Mouse (Mus musculus): Measurements from ENCODE around the gene Cend1. TPM values are rescaled to one million over a fixed set of nuclear protein-coding genes. Genes with fewer than 3 reads are reported as not detected.
A peak's percentile ranks its signal among the peaks of the same experiment; 100 is the strongest.

The Cend1 gene
- polyA plus RNA-seq, 1 experiment from 2014 or later, result 1.6 TPM

- peaks cover 21 to 32% of the 10 kb centered on the region in 2 experiments for H3K4me1 ChIP-seq (ENCODE audit: control insufficient read depth in 2 of 2, insufficient read depth in 2 of 2, low read length in 2 of 2)
- peak overlapping the region; percentile 81 for H3K4me2 ChIP-seq (ENCODE audit: low read length)
- H3K36me3 ChIP-seq (ENCODE audit: control insufficient read depth, insufficient read depth, low read length), result peaks cover 55% of the 10 kb centered on the region
- no peaks in the 10 kb centered on the region for H3K9me3 ChIP-seq (ENCODE audit: control insufficient read depth, low read length)
- peak; percentile 12; the same call in 1 of the 2 replicates for ATAC-seq (ENCODE audit: insufficient number of reproducible peaks, insufficient read depth, low FRiP score, low read depth)
- H3K27me3 ChIP-seq (ENCODE audit: control insufficient read depth, insufficient read depth, low read length), result no peaks in the 10 kb centered on the region
- peak overlapping the region in 1 of 2 experiments; percentile 61; a peak in 2 of 4 replicates for H3K27ac ChIP-seq (replicated peaks in 1 of 2; ENCODE audit: control insufficient read depth in 1 of 2, insufficient read depth in 1 of 2, low read depth in 2 of 2, low read length in 2 of 2)
- H3K9ac ChIP-seq (ENCODE audit: low read length), result peak overlapping the region; percentile 73
- WGBS, result 3% methylated on average over 17 of the region's 17 CpGs
- H3K4me3 ChIP-seq (ENCODE audit: control insufficient read depth in 1 of 2, insufficient read depth in 1 of 2, low read depth in 1 of 2, low read length in 2 of 2), result peak overlapping the region; percentile 50 to 58
Observed at GRCm38 (mm10) chr7:141435129-141435855, 6.0 kb upstream of the Cend1 start.

GRCm38 (mm10) chr7:141434464-141434863 is 5.2 kb upstream of the Cend1 start:
- ATAC-seq (ENCODE audit: insufficient number of reproducible peaks, insufficient read depth, low FRiP score, low read depth), result no peak
- Histone ChIP-seq H3K36me3 (ENCODE audit: control insufficient read depth, insufficient read depth, low read length) (peaks cover 50% of the 10 kb centered on the region), H3K9ac (ENCODE audit: low read length) (peak overlapping the region; percentile 73), H3K27me3 (ENCODE audit: control insufficient read depth, insufficient read depth, low read length) (no peaks in the 10 kb centered on the region), H3K4me1 (ENCODE audit: control insufficient read depth in 2 of 2, insufficient read depth in 2 of 2, low read length in 2 of 2) (peaks cover 28 to 40% of the 10 kb centered on the region in 2 experiments), H3K9me3 (ENCODE audit: control insufficient read depth, low read length) (no peaks in the 10 kb centered on the region), H3K4me2 (ENCODE audit: low read length) (peak overlapping the region; percentile 81), H3K27ac (replicated peaks in 1 of 2; ENCODE audit: control insufficient read depth in 1 of 2, insufficient read depth in 1 of 2, low read depth in 2 of 2, low read length in 2 of 2) (peak overlapping the region in 1 of 2 experiments; percentile 61; a peak in 1 of 4 replicates), H3K4me3 (ENCODE audit: control insufficient read depth in 1 of 2, insufficient read depth in 1 of 2, low read depth in 1 of 2, low read length in 2 of 2) (peak overlapping the region; percentile 50 to 58)
- 20% methylated on average over 8 of the region's 8 CpGs for WGBS

GRCm38 (mm10) chr7:141433517-141434400 is 4.5 kb upstream of the Cend1 start:
- peak overlapping the region; percentile 73 for H3K9ac ChIP-seq (ENCODE audit: low read length)
- peak overlapping the region; percentile 50 to 58 for H3K4me3 ChIP-seq (ENCODE audit: control insufficient read depth in 1 of 2, insufficient read depth in 1 of 2, low read depth in 1 of 2, low read length in 2 of 2)
- peak overlapping the region; percentile 81 for H3K4me2 ChIP-seq (ENCODE audit: low read length)
- no peak for ATAC-seq (ENCODE audit: insufficient number of reproducible peaks, insufficient read depth, low FRiP score, low read depth)
- peaks cover 43% of the 10 kb centered on the region for H3K36me3 ChIP-seq (ENCODE audit: control insufficient read depth, insufficient read depth, low read length)
- 78% methylated on average over 15 of the region's 15 CpGs for WGBS
- H3K9me3 ChIP-seq (ENCODE audit: control insufficient read depth, low read length), result no peaks in the 10 kb centered on the region
- peaks cover 34 to 47% of the 10 kb centered on the region in 2 experiments for H3K4me1 ChIP-seq (ENCODE audit: control insufficient read depth in 2 of 2, insufficient read depth in 2 of 2, low read length in 2 of 2)
- H3K27me3 ChIP-seq (ENCODE audit: control insufficient read depth, insufficient read depth, low read length), result no peaks in the 10 kb centered on the region
- H3K27ac ChIP-seq (replicated peaks in 1 of 2; ENCODE audit: control insufficient read depth in 1 of 2, insufficient read depth in 1 of 2, low read depth in 2 of 2, low read length in 2 of 2), result no peak overlapping the region

GRCm38 (mm10) chr7:141432741-141433516 is 3.6 kb upstream of the Cend1 start:
- no peak overlapping the region for H3K4me3 ChIP-seq (ENCODE audit: control insufficient read depth in 1 of 2, insufficient read depth in 1 of 2, low read depth in 1 of 2, low read length in 2 of 2)
- H3K36me3 ChIP-seq (ENCODE audit: control insufficient read depth, insufficient read depth, low read length), result peaks cover 34% of the 10 kb centered on the region
- H3K4me2 ChIP-seq (ENCODE audit: low read length), result no peak overlapping the region
- peaks cover 38 to 52% of the 10 kb centered on the region in 2 experiments for H3K4me1 ChIP-seq (ENCODE audit: control insufficient read depth in 2 of 2, insufficient read depth in 2 of 2, low read length in 2 of 2)
- WGBS, result 88% methylated on average over 6 of the region's 6 CpGs
- no peak for ATAC-seq (ENCODE audit: insufficient number of reproducible peaks, insufficient read depth, low FRiP score, low read depth)
- H3K9ac ChIP-seq (ENCODE audit: low read length), result no peak overlapping the region
- no peaks in the 10 kb centered on the region for H3K9me3 ChIP-seq (ENCODE audit: control insufficient read depth, low read length)
- H3K27ac ChIP-seq (replicated peaks in 1 of 2; ENCODE audit: control insufficient read depth in 1 of 2, insufficient read depth in 1 of 2, low read depth in 2 of 2, low read length in 2 of 2), result no peak overlapping the region
- no peaks in the 10 kb centered on the region for H3K27me3 ChIP-seq (ENCODE audit: control insufficient read depth, insufficient read depth, low read length)

- no peak for ATAC-seq (ENCODE audit: insufficient number of reproducible peaks, insufficient read depth, low FRiP score, low read depth)
- Histone ChIP-seq H3K9ac (ENCODE audit: low read length) (no peak overlapping the region), H3K4me3 (ENCODE audit: control insufficient read depth in 1 of 2, insufficient read depth in 1 of 2, low read depth in 1 of 2, low read length in 2 of 2) (no peak overlapping the region), H3K36me3 (ENCODE audit: control insufficient read depth, insufficient read depth, low read length) (peaks cover 34% of the 10 kb centered on the region), H3K4me1 (ENCODE audit: control insufficient read depth in 2 of 2, insufficient read depth in 2 of 2, low read length in 2 of 2) (peaks cover 38 to 49% of the 10 kb centered on the region in 2 experiments), H3K27ac (replicated peaks in 1 of 2; ENCODE audit: control insufficient read depth in 1 of 2, insufficient read depth in 1 of 2, low read depth in 2 of 2, low read length in 2 of 2) (no peak overlapping the region), H3K4me2 (ENCODE audit: low read length) (no peak overlapping the region), H3K27me3 (ENCODE audit: control insufficient read depth, insufficient read depth, low read length) (no peaks in the 10 kb centered on the region), H3K9me3 (ENCODE audit: control insufficient read depth, low read length) (no peaks in the 10 kb centered on the region)
- 77% methylated on average over 8 of the region's 8 CpGs for WGBS
Observed at GRCm38 (mm10) chr7:141432186-141432611, 2.9 kb upstream of the Cend1 start.

- no peak overlapping the region for H3K4me2 ChIP-seq (ENCODE audit: low read length)
- peaks cover 33 to 46% of the 10 kb centered on the region in 2 experiments for H3K4me1 ChIP-seq (ENCODE audit: control insufficient read depth in 2 of 2, insufficient read depth in 2 of 2, low read length in 2 of 2)
- no peak overlapping the region for H3K9ac ChIP-seq (ENCODE audit: low read length)
- H3K27me3 ChIP-seq (ENCODE audit: control insufficient read depth, insufficient read depth, low read length), result no peaks in the 10 kb centered on the region
- ATAC-seq (ENCODE audit: insufficient number of reproducible peaks, insufficient read depth, low FRiP score, low read depth), result no peak
- H3K4me3 ChIP-seq (ENCODE audit: control insufficient read depth in 1 of 2, insufficient read depth in 1 of 2, low read depth in 1 of 2, low read length in 2 of 2), result no peak overlapping the region
- H3K27ac ChIP-seq (replicated peaks in 1 of 2; ENCODE audit: control insufficient read depth in 1 of 2, insufficient read depth in 1 of 2, low read depth in 2 of 2, low read length in 2 of 2), result no peak overlapping the region
- H3K9me3 ChIP-seq (ENCODE audit: control insufficient read depth, low read length), result no peaks in the 10 kb centered on the region
- peaks cover 34% of the 10 kb centered on the region for H3K36me3 ChIP-seq (ENCODE audit: control insufficient read depth, insufficient read depth, low read length)
- 92% methylated on average over 19 of the region's 19 CpGs for WGBS
Observed at GRCm38 (mm10) chr7:141431434-141432185, 2.3 kb upstream of the Cend1 start.
